Mouse (Mus musculus) heart, adult 11 months (tissue): Measurements from ENCODE around the gene Ankrd36.
"Not testable (repeated sequence)": the region's sequence is repeated elsewhere in the genome, so short reads cannot be mapped to it uniquely, and the experiment has no call there.

Source experiments
- DNase-seq: peaks from one replicate; pipeline ENCODE4 v3.0.0; 2022

The Ankrd36 gene

DNA sequence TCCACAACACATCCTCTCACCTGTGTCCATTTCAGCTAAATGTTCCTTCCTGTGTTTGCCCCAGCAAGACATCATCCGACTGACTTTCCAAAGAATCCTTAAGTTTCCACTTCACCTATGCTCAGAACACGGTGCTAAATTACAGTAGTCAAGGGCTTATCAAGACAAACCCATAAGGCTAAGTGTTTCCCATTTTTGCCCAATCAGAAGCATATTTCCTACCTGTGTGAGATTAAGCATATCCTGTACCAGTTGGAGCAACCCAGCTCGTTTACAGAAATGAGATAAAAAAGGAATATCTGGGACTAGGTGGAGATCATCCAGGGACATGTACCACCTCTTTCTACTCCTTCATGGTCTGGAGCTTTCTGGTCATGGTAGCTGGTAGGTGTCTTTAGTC lies 22.8 kb upstream of the Ankrd36 start:
- DNase-seq: peak; percentile 50

DNA sequence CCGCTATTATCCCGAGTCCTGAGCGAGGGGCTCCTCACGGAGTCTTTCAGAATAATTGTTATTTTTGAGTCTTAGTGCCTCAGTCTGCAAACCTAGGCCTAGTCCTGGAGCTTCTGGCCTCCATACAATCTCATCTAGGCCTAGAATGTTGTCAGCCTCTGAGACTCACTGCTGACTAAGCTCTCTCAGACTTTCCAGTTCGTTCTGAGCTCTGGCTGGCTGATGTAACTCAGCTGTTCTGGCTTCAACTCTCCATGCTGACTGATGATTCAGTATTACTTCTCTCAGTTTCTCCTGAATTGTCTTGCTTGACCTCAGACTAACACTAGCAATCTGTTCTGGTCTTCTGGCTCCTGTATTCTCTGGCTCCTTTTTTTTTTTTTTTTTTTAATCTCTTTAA lies 18.1 kb upstream of the Ankrd36 start:
- no peak for DNase-seq

DNA sequence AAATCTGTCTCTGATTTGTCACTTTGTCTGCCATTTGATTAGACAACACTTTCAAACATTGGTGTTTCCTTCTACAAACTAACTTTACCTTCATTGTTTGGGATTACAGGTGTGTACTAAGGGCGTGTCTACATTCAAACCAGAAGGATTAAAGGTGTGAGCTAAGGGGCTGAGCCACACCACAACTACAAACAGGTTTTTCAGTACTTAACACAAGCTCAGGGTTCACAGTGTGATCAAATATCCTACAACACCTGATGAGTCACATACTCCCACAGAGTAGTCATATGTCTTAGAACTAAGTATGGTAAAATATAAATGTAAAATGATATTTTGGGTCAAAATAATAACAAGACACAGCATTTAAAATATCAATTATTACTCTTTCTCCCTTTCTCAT lies 17.6 kb upstream of the Ankrd36 start:
- DNase-seq: peak; percentile 51

DNA sequence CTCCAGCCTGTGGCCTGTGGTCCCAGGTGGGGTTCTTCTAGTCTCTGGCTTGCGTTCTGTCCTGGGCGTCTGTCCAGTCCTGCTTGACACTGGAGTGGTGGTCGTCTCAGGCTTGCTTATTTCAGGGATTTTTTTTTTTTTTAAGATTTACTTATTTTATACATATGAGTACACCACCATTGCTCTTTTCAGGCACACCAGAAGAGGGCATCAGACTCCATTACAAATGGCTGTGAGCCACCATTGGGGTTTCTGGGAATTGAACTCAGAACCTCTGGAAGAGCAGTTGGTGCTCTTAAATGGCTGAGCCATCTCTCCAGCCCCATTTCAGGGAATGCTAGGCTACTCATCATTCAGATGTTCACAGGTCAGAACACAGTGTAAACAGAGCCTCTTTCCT lies 9.2 kb upstream of the Ankrd36 start:
- DNase-seq: peak; percentile 55

DNA sequence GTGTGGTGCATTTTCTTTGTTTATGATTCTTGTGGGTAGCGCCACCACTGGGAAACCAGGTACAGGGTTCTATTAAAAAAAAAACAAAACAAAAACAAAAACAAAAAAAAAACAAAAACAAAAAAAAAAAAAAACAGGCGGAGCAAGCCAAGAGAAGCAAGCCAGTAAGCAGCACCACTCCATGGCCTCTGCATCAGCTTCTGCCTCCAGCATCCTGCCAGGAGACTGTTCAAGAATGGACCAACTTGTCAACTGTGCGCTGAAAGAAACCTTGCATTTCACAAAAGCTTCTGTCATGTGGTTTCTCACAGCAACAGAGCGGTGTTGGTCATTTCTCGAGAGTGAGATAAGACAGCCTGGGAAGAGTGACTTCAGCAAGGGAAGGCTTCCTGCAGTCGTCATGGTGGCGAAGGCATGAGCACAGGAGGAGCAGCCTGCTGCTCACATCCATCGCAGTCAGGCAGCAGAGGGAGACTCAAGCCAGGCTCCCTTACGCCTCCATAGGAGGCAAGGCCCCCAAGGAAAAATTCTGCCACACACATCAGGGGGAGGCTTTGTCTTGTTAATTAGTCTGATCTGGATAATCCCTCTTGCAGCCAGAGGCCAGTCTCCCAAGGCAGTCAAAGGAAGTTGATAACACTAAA lies 6.7 kb upstream of the Ankrd36 start:
- DNase-seq: peak; percentile 85

DNA sequence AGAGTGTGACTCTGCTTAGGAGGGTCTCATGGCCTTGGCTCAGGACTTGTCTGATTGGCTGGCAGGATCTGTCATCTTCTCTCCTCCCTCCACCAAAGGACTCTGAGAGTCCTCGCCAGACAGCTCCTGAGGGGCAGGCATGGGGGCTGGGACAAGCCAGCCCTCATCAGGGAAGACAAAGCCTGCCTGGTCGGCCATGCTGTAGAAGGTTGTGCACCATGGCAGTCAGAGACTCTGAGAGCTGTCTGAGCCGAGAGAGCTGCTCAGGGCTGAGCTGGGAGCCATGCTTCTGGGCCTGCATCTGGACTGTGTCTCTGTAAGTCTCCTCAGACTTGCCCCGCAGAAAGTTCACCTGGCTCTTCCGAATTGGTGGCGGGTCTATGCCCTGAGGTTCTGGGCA lies 5.6 kb upstream of the Ankrd36 start:
- DNase-seq: peak; percentile 50

DNA sequence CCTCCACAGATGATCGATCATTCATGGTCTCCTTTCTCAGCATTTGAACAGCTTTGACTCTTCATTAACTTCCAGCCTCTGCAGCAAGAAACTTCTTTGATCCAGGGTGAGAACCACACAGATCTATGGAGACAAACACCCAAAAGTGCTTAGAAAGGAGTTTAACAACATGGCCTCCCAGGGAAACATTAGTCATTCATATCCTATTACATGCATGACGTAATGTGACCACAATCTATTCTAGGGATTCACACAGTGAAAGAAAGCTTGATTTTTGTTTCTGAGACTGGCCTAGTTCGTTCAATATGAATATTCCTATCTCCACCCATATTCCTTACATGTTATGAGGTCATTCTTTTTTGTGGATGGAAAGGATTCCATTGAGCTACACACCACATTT lies 3.9 kb upstream of the Ankrd36 start:
- DNase-seq: no peak

DNA sequence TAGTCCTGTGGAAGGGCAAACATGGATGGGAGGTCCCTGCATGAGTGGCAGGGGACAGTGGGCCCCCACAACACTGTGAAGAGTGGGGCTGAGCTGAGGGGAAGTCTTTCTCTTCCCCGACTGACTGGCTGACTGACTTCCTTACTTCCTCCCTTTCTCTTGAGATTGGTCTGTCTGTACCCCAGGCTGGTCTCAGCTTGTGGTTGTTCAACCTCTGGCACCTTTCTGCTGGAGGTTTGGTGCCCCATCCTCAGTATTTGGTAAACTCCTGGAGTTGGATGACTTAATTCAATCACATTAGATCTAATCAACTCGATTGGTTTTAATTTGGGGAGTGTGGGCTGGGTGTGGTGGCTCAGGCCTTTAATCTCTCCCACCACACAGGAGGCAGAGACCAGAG lies 3.0 kb upstream of the Ankrd36 start:
- DNase-seq: peak; percentile 74

DNA sequence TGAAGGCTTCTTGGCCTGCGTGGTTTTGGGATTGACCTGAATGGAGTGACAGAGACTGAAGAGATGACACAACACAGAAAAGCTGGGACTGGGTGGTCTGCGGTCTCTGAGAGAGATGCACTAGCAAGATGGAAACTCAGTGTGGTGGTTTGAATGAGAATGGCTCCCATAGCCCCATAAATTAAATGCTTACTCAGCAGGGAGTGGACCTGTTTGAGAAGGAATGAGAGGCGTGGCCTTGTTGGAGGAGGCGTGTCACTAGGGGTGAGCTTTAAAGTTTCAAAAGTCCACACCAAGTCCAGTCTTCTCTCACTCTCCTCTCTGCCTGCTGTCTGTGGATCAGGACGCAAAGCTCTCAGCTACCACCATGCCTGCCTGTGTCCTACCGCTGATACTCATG lies 1.8 kb upstream of the Ankrd36 start:
- DNase-seq: peak; percentile 55

DNA sequence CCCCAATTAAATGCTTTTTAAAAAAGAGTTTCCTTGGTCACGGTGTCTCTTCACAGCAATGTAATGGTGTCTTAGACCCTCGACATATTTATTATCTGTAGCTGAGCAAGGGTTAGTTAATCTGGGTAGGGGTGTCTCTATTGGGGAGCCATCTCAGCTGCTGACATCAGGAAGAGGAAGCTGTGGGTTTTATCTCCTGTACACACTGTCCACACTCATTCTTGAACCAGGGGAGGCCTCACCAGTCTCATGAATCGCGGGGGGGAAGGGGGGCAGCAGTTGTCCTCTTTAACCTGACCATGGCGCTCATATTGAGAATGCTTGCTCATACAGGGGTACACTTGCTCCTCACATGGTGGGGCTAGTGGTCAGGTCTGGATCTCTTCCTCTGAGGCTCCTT lies 1.4 kb upstream of the Ankrd36 start:
- peak; percentile 60 for DNase-seq

DNA sequence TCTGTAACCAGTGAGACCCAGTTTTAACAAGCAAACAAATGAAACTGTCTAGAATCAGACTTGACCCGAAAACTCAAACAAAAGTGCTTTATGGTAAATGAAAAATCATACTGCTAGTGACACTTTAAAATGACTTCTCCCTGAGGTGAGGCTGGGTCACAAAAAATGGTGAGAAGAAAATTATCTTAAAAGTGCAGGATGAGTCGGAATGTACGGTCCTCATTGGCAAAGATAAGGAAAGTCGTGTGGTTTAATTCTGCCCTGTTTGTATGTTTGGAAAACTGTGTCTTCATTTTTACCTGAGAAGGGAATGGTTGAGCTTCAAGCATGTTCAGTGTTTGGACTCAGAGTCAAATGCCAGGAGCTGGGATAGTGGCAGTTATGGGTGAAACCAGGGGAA lies 2.4 kb downstream of the Ankrd36 start:
- no peak for DNase-seq

DNA sequence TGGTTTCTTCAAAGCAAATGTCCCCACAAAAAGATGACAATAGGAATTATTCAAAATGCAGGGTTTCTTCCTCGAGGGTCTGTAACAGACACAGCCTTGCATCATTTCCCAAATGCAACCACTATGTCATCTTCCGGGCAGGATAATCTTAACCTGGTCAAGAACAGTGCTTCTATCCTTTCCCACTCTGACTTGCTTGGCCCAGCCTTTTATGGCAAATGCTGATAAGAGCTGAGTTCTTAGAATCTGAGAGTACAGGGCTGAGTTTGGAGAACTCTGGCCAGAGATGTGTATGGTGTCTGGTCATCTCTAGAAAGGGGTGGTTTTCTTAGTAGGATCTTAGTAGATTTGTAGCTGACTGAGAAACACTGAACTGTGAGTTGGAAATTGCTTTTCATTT lies 4.3 kb downstream of the Ankrd36 start:
- DNase-seq: no peak

DNA sequence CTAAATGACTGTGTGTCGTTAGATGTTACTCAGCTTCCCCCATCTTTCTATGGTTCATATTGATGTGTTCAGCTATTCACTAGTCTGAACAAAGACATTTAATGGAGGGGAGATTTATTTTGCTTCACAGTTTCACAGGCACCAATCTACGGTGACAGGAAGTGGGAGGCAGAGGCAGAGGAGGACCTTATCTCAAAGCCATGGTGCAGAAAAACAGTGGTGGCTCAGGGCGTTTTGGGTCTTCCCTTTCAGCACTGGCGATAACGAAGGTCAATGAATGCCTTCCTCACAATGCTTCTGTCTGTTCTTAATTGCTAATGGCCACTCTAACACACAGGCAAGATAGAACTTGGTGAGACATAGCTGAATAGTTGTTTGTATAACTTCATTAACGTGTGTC lies 5.6 kb downstream of the Ankrd36 start:
- DNase-seq: peak; percentile 11

DNA sequence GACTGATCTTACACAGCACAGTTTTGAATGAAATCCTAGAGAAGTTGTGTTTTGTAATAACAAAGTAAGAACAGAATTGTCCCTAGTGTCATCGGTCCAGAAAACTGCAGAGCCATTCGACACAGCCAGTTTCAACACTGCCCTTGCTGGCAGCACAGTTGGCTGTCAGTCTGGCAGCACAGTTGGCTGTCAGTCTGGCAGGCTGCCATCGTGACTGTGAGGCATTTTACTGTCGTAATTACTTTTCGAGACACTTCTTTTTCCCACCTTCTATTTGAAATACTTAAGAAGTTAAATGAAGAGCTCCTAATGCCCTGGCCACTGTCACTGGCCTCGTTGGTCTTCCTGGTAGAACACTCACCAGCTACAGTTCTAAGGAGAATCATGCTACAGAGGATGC lies 22.9 kb downstream of the Ankrd36 start:
- peak; percentile 85 for DNase-seq

DNA sequence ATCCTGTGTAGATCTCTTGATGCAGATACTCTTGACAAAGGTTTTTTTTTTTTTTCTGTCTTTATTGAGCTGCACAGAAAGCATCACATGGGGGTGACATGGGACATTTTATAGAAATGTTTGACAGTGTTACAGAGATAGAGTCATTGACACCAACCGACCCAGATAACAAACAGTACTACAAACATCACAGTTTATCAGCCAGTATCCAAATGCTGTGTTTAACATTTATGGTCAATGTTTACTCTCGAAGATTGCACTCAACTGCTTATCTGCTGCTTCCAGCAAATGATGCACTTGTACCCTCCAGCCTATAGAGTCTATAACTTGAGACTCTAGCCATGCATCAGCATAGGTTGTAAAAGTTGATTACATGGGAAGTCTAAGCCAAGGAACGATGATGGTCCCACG lies 25.9 kb downstream of the Ankrd36 start:
- DNase-seq: peak; percentile 61

DNA sequence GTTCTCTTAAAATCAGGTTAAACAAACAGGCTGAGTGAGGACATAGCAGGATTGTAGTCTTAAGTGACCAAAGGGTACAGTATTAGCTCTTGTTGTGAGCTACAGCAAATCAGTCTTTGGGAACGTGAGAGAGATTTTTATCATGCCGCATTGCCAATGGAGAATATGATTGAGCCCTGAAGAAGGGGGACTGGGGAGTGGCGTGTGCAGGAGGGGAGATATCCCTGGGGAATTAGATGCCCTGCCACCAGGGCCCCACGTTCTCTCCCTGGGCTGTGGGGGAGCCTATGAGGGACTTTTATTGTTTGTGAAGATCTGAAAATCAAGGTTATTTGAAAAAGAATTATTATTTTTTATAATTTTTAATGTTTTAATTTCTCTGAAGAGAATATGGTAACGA lies 26.3 kb downstream of the Ankrd36 start:
- DNase-seq: no peak

DNA sequence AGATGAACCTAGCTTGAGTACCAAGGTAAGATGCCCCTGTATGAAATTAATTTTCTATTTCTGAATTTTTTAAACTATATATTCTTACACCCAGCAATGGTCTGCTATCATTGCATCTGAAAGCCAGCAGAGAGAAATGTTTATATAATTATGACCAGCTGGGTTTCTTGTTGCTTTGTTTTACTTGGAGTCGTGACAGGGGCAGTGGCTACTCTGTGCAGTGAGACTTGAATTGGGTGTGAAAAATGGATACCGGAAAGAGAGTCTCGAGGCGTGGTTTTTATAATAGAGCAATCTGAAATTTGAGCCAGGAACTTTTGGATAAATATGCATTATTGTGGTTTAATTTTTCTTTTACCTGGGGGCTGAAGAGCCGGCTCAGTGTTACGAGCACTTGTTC lies 27.3 kb downstream of the Ankrd36 start:
- peak; percentile 71 for DNase-seq

DNA sequence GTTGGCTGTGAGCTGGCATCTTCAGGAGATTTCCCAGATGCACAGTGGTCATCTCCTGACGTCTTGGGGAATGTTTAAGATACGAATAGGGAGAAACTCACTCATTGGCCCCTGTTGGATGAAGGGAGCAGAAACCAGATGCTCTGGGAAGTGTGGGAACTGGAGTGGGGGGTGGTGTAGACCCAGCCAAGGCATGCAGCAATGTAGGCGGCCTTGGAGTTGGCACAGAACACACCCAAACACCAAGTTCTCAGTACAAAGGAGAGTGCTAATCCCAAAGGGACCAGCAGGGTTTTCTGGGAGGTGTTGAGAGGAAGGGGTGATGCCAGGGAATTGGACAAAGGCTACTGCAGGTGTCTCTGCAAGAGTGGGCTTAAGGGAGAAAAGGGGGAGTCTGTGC lies 35.9 kb downstream of the Ankrd36 start:
- DNase-seq: no peak

DNA sequence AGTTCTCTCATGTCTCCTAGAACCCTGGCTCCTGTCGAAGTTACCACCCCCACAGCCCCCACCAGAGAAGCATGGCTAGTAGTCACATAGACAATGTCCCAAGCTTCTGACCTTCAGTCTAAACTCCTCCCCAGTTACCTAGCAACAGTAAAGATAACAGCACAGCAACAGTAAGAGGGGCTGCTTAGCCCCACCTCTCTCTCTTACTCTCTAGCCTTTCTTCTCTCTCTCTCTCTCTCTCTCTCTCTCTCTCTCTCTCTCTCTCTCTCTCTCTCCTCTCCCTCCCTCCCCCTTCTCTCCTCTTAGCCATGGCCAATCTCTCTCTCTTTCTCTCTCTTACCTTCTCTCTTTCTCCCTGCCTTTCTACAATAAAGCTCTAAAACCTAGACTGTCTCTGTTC lies 42.4 kb downstream of the Ankrd36 start:
- DNase-seq: not testable (repeated sequence)

DNA sequence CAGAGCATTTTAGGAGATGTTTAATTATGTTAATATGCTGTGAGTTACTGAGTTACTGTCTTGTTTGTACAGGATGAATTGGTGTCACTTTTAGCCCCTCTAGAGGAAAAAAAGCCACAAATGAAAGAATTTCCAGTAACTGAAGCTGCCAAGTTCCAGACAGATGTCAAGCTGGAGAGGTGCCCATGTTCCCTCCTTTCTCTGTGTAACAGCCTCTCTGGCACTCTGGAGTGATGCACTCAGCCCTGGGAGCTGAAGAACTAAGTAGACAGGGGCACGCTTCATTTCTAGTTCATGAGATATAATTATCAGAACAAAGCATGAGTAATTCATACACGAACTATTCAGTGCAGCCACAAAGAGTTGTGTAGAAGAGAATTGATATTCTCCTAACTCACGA lies 45.0 kb downstream of the Ankrd36 start:
- DNase-seq: no peak

DNA sequence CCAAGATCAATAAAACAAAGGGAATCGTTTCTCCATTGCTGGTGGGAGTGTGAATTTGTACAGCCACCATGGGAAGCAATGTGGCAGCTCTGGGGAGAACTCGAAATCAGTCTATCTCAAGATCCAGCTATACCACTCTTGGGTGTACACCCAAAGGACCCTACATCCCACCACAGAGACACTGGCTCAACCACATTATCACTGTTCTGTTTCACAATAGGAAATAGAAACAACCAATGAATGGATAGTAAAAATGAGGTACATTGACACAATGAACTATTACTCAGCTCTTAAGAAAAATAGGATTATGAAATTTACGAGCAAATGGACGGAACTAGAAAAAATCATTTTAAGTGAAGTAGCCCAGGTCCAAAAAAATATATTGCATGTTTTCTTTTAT lies 55.6 kb downstream of the Ankrd36 start:
- no peak for DNase-seq

DNA sequence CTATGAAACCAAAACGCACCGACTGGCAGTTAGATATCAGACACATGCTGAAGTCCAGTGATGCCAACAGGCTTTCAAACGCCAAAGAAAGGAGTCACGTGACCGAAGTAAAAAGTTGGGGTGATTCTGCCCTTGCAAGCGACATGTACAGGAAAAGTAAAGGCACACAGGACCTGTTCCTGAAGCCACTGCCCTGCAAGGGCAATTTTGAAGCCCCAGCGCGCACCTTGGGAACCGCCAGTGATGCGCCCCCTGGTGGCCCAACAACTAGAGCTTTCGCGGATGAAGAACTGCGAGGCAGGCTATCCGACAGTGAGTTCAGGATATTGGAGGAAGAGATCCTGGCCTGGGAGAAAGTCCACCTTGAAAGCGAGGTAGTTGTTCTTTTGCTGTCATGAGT lies 59.5 kb downstream of the Ankrd36 start:
- DNase-seq: no peak

DNA sequence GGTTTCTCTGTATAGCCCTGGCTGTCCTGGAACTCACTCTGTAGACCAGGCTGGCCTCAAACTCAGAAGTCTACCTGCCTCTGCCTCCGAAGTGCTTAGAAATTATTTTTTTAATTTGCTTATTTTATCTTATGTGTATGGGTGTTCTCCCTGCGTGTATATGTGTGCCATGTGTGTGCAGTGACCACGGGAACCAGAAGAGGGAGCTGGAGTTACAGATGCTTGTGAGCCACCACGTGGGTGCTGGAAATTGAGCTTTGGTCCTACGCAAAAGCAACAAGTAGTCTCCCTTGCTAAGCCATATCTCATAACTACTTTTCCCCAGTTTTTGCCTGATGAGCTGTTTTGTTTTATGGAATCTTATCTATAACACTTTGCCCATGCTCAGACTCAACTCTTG lies 73.6 kb downstream of the Ankrd36 start:
- DNase-seq: no peak

DNA sequence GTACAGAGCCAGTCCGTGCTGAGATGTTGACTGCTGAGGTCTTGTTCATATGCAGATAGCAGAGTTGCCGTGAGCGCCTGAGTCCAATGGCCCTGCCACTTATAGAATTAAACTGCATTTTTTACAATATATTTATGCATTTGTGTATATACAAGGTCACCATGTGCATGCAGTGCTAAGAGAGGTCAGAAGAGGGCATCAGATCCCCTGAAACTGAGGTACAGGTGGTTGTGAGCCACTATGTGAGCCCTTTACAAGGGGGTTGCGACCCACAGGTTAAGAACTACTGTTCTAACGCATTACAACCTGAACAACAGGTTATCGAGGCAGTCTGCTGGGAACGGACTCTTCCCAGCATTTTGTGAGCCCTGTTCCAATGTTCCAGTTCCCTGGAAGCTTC lies 80.8 kb downstream of the Ankrd36 start:
- DNase-seq: no peak

DNA sequence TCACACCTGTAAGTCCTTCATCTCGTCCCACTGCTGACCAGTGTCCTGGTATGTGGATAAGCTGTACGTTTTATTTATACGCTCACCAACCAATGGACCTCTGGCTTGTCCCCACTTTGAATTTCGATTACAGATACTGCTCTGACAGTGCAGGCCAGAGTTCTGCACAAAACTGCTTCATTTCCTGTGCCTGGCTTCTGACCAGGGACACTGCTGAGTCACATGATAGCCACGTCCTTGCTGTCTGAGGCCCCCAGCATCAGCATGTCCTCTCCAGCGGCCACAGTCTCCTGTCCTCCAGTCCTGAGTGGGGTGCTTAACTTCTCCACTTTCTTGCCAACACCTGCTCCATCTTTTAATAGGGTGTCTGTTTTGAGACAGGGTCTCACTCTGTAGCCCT lies 113.1 kb downstream of the Ankrd36 start:
- DNase-seq: peak; percentile 90

DNA sequence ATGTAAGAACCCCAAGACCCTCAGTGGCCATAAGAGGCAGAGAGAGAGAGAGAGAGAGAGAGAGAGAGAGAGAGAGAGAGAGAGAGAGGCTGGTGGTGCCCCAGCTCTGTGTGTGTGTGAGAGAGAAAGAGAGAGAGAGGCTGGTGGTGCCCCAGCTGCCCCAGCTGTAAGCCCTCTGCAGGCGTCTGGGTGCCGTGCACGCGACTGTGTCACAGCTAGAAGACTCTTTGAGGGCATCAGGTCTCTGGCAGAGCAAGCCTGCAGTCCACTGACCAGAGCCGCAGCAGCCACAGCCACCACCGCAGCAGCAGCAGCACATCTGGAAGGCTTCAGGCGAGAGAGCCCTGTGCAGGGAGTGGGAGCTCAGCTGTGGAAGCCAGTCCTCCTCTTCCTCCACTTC lies 114.8 kb downstream of the Ankrd36 start:
- DNase-seq: no peak
